Mouse (Mus musculus) layer of hippocampus, adult 9-10 months (tissue): ENCODE measurements at regions not wholly inside any gene's neighbourhood (a gene's known extent, or its start where the extent isn't known, plus 50 kb on each side); places are given as distances from the start of the nearest gene placed in this dataset.

Experiments used
- DNase-seq: peaks from one replicate; pipeline ENCODE4 v3.0.0; 2022; ENCODE audit warnings: low spot score

DNA sequence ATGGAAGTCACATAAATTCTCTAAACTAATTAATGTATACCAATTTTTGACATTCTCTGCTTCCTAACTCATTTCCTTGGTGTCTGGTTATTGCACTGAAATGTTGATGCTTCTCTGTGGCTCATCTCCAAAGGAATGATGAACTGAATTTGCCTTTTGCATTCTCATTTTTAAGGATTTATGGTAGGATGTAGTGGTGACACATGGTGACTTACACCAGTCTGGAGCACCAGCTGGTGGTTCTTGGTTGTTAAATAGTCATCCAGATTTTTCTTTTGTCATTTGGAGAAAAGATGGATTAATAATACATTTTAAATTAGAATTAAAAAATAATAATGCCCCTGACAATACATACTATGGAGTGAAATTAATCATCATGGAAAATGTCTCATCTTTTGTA is 1097.2 kb upstream of the Epha7 start:
- DNase-seq = peak; percentile 38

DNA sequence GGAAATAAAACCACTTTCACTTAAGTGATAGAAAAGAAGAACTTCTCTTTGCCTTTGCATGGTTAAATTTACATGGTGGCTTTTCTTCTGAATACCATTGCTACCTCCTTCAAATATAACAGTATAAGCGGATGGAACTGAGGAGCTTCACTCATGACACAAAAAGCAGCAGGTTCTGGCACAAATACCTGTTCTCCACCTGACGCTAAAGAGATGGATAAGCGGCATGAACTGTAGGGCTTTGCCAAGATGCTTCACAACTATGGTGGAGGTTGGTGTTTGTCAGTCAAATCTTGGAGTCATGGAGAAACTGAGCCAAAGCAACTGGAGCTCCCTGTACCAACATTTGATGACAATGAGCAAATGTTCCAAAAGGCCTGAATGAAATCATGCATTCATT is 1085.2 kb upstream of the Epha7 start:
- no peak for DNase-seq

DNA sequence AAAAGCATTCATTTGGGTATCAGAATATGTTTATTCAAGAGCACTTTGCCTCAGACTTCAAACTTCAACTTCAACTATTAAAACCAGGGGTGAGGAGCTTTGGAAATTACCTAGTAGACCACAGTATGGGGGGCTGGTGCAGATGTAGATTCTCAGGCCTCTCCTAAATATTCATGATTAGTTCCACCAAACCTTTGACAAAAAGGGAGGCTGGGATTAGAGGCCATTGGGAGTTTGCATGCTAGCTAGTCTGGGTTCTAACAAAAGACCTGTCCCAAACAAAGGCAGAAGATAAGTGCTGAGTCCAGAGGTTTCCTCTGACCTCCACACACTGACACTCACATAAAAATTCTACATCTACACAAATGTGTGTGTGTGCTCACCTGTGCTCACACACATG is 1078.8 kb upstream of the Epha7 start:
- no peak for DNase-seq

DNA sequence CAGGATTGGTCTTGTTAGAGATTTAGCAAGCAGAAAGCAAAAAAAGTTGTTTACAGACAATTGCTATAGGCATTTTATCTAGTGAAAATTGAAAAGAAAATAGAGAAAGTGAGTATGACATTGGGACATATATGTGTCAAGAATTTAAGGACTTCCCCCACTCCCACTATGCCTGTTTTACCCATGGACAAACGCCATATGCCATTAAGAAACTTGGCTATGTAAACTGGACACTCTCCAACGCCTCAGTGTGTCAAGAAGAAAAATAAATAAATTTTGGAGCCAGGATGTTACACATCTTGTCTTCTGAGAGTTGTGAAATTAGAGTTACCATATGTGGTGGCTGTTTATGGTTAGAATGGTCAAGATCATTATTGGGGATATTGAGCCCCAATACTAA is 1031.1 kb upstream of the Epha7 start:
- no peak for DNase-seq

DNA sequence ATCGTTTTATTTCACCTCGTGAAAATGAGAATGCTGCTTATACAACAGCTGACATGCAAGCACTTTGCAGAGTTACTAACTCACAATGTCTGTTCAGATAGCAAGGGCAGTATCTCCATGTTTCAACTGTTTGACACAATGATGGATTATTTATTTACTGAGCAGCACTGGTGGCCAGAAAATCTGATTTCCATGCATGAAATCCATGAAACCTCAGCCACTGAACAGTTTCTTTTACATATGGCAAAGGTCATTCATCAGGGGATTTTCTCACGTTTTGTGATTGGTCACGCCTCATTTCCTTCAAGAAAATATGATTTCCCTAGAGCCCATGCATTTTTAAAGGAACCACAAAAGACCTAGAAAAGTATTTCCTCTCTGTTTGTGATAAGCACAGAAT is 1025.9 kb upstream of the Epha7 start:
- no peak for DNase-seq
